Mouse (Mus musculus): ENCODE results near the gene Cldn7.
"Not testable (repeated sequence)": the region's sequence is repeated elsewhere in the genome, so short reads cannot be mapped to it uniquely, and the experiment has no call there.

The Cldn7 gene

DNA sequence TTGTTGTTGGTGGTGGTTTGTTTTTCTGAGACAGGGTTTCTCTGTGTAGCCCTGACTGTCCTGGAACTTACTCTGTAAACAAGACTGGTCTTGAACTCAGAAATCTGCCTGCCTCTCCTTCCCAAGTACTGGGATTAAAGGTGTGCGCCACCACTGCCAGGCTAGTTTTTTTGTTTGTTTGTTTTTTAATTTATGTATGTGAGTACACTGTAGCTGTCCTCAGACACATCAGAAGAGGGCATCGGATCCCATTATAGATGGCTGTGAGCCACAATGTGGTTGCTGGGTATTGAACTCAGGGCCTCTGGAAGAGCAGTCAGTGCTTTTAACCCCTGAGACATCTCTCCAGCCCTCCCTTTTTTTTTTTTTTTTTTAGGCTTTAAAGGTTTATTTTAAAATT, 51.6 kb downstream of the Cldn7 start:
- DNase-seq: not testable (repeated sequence)

DNA sequence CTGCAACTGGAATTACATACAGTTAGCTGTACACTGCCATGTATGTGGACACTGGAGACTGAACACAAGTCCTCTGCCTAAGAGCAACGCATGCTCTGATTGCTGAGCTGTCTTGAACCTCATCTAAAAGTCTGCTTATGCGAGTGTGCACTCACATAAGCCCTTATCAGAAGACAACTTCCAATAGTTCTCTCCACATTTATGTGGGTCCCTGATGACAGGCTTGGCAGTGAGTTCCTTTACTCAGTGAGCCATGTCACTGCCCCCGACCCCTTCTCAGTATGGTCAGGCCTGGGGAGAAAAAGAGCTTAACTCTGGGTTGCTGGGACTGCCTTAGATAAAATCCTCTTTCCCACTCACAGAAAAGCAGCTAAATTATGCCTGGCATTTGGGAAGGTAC, 52.1 kb downstream of the Cldn7 start, which contains the start of gene Dlg4:
TSS of gene Dlg4 (plus strand) at position 274 of the 400 bp plus-strand sequence.
- DNase-seq: no peak

DNA sequence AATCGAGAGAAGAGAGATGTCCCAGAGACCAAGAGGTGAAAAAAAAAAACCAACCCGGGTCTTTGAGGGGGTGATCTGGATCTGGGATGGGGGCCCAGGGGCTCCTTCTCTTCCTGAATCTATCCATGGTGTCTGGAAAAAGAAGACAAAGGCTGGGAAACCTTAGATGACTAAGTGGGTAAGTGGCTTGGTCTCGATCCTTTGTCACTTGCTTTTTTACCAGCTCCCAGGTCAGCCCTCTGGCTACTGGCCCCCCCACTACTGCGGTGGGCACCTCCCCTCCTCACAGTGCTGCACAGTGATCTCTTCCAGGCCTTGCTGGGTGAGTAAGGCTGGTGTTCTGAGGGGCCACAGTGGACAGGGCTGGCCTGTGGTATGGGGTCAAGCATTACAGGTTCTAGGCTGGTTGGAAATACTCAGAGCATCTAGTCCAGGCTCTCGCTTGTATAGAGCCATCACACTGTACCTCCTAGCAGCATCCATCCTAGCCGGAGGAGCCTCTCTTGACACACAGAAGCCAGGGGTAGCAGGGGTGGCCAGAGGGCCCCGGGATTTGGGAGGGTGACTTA, 52.7 kb downstream of the Cldn7 start:
- no peak for DNase-seq
